Mouse (Mus musculus) heart, embryonic 14.5 days (tissue): ENCODE results near the gene Gria1. TPM values are rescaled to one million over a fixed set of nuclear protein-coding genes. Genes with fewer than 3 reads are reported as not detected.

Experiments
- ATAC-seq: fragments of 200-750 bp; cut with Nextera tagmentation; 2 replicates; pipeline ENCODE4 v1.8.0; 2017; ENCODE audit warnings: low read depth, moderate TSS enrichment; ENCODE audit not compliant: insufficient number of reproducible peaks, insufficient read depth, low FRiP score
- H3K27ac ChIP-seq, 2 experiments: fragments of 200-500 bp in 1 of 2; fragments of 300-500 bp in 1 of 2; sonication (generic) in 1 of 2; replicated peaks in 1 of 2; 2 replicates each; pipeline ENCODE4 v1.5.1; 2012 to 2014; ENCODE audit warnings: low read depth in 2 of 2, low read length in 2 of 2, control low read depth in 1 of 2, mild to moderate bottlenecking in 1 of 2, mixed read lengths in 1 of 2; ENCODE audit not compliant: control insufficient read depth in 1 of 2, insufficient read depth in 1 of 2
- H3K27me3 ChIP-seq: fragments of 300-500 bp; sonication (generic); 2 replicates; pipeline ENCODE4 v1.6.1; 2014; ENCODE audit warnings: mild to moderate bottlenecking, low read length, control low read depth; ENCODE audit not compliant: control insufficient read depth, insufficient read depth
- H3K36me3 ChIP-seq: fragments of 300-500 bp; sonication (generic); 2 replicates; pipeline ENCODE4 v1.6.1; 2014; ENCODE audit warnings: mild to moderate bottlenecking, control low read depth, low read length, mixed read lengths; ENCODE audit not compliant: control insufficient read depth, insufficient read depth
- H3K4me1 ChIP-seq, 2 experiments: fragments of 200-500 bp in 1 of 2; fragments of 300-500 bp in 1 of 2; sonication (generic) in 1 of 2; 2 replicates each; pipeline ENCODE4 v1.6.1; 2012 to 2014; ENCODE audit warnings: low read length in 2 of 2, control low read depth in 1 of 2, mixed read lengths in 1 of 2; ENCODE audit not compliant: control insufficient read depth in 2 of 2, insufficient read depth in 2 of 2
- H3K4me2 ChIP-seq: fragments of 300-500 bp; sonication (generic); 2 replicates; pipeline ENCODE4 v1.6.1; 2014; ENCODE audit warnings: mild to moderate bottlenecking, low read length
- H3K4me3 ChIP-seq, 2 experiments: fragments of 200-500 bp in 1 of 2; fragments of 300-500 bp in 1 of 2; sonication (generic) in 1 of 2; 2 replicates each; pipeline ENCODE4 v1.5.1; 2012 to 2014; ENCODE audit warnings: low read length in 2 of 2, mild to moderate bottlenecking in 2 of 2, control low read depth in 1 of 2, low read depth in 1 of 2, moderate library complexity in 1 of 2; ENCODE audit not compliant: control insufficient read depth in 1 of 2, insufficient read depth in 1 of 2
- H3K9ac ChIP-seq: fragments of 300-500 bp; sonication (generic); 2 replicates; pipeline ENCODE4 v1.6.1; 2014; ENCODE audit warnings: mild to moderate bottlenecking, low read length
- H3K9me3 ChIP-seq: fragments of 300-500 bp; sonication (generic); 2 replicates; pipeline ENCODE4 v1.6.1; 2016; ENCODE audit warnings: low read length, control low read depth; ENCODE audit not compliant: control insufficient read depth
- WGBS: fragments of 180-500 bp; shearing (Covaris S2); extraction: QIAGEN DNeasy Blood & Tissue Kit; methylation state at CpG from one replicate; pipeline ENCODE4 v1.1.7; 2014; 5-methylcytosine and 5-hydroxymethylcytosine counted together
- polyA plus RNA-seq: library from polyadenylated mRNA; unstranded; fragments of >200 nt; fragmentation: Nextera tagmentation; extraction: Ambion mirVana; gene quantifications from 2 replicates; pipeline ENCODE4 v1.2.1, GENCODE M21; 2014

Gene Gria1
- polyA plus RNA-seq, 1 experiment from 2014 or later, result 5.9 TPM

DNA sequence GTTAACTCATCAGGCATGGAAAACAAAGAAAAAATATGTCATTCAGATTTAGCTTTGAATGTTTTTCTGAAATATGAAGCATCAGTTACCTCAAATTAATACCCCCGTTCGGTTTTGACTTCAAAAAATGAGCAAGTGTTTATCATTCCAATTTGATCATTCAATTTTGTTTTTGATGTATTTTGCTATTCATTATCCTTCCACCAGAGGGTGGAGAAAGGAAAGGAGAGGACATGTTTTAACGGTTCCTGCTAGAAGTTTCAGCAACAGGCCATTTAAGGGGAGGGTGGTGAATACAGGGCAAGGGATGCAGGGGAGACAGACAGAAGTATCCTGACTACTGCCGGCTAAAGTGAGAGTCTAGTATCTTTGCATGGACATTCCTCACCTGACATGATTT lies 7.3 kb downstream of the Gria1 start:
- no peak for ATAC-seq
- Histone ChIP-seq H3K36me3 (no peaks in the 10 kb centered on the region), H3K9ac (no peak overlapping the region), H3K4me3 (no peak overlapping the region), H3K27ac (no peak overlapping the region), H3K4me2 (no peak overlapping the region), H3K4me1 (peaks cover 2 to 11% of the 10 kb centered on the region in 2 experiments; a peak in 1 of 4 replicates), H3K27me3 (no peaks in the 10 kb centered on the region), H3K9me3 (no peaks in the 10 kb centered on the region)
- WGBS, result 73% methylated on average over 4 of the region's 4 CpGs

GRCm38 (mm10) chr11:57022400-57022799 lies 11.2 kb downstream of the Gria1 start:
- Histone ChIP-seq H3K9ac (no peak overlapping the region), H3K27ac (no peak overlapping the region), H3K4me3 (no peak overlapping the region), H3K4me1 (peaks cover 1 to 6% of the 10 kb centered on the region in 2 experiments; a peak in 1 of 4 replicates), H3K4me2 (no peak overlapping the region), H3K9me3 (no peaks in the 10 kb centered on the region), H3K27me3 (no peaks in the 10 kb centered on the region), H3K36me3 (no peaks in the 10 kb centered on the region)
- no peak for ATAC-seq
- 61% methylated on average over 4 of the region's 4 CpGs for WGBS

DNA sequence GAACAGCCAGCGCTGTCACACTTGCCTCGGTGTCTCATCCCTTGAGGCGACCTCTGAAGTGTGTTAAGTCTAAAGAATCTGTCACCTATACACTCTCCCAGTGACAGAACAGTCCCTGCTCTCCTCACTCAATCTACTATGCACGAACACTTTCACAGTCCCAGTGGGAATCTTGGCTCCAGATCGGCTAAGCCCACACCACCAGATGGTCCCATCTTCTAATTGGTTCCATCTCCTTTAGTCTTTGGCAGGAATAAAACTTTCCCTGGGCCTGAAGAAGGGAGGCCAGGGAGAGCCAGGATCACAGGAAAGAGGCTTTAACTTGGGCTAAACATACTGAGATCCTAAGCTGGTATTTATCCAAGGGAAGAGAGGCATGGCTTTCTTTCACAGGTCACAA lies 19.3 kb downstream of the Gria1 start:
- Histone ChIP-seq H3K4me3 (no peak overlapping the region), H3K27ac (no peak overlapping the region), H3K4me1 (no peaks in the 10 kb centered on the region), H3K4me2 (no peak overlapping the region), H3K9me3 (no peaks in the 10 kb centered on the region), H3K36me3 (no peaks in the 10 kb centered on the region), H3K27me3 (no peaks in the 10 kb centered on the region), H3K9ac (no peak overlapping the region)
- no peak for ATAC-seq
- WGBS, result 49% methylated on average over 5 of the region's 5 CpGs

- Histone ChIP-seq H3K27me3 (no peaks in the 10 kb centered on the region), H3K4me2 (no peak overlapping the region), H3K36me3 (no peaks in the 10 kb centered on the region), H3K9me3 (no peaks in the 10 kb centered on the region), H3K4me3 (no peak overlapping the region), H3K9ac (no peak overlapping the region), H3K4me1 (peaks cover 0 to 6% of the 10 kb centered on the region in 2 experiments; a peak in 1 of 4 replicates), H3K27ac (no peak overlapping the region)
- 35% methylated on average over 7 of the region's 7 CpGs for WGBS
- ATAC-seq, result no peak
These were observed 27.6 kb downstream of the Gria1 start for GRCm38 (mm10) chr11:57038807-57039206.

GRCm38 (mm10) chr11:57039306-57039705 lies 28.1 kb downstream of the Gria1 start:
- H3K27me3 ChIP-seq, result no peaks in the 10 kb centered on the region
- peaks cover 0 to 6% of the 10 kb centered on the region in 2 experiments; a peak in 1 of 4 replicates for H3K4me1 ChIP-seq
- no peak for ATAC-seq
- H3K9ac ChIP-seq, result no peak overlapping the region
- no peaks in the 10 kb centered on the region for H3K9me3 ChIP-seq
- H3K4me2 ChIP-seq, result no peak overlapping the region
- no peak overlapping the region for H3K4me3 ChIP-seq
- 86% methylated on average over 8 of the region's 8 CpGs for WGBS
- H3K27ac ChIP-seq, result no peak overlapping the region
- H3K36me3 ChIP-seq, result no peaks in the 10 kb centered on the region

DNA sequence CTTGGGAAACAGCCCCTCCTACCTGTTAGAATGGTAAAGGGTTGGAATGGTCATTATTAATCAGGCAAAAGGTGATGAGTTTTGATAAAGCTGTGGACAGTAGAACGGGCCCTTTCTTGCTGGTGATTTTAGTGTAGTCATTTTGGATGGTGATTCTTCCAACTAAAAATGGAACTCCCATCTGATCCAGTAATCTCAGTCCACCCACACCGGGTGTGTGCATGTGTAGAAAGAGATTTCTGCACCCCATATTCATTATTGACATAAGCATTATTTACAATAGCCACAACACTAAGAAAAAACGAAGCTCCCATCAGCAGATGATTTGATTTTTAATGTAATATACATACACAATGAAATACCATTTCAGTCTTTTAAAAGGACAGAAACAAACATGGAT lies 30.9 kb downstream of the Gria1 start:
- Histone ChIP-seq H3K4me3 (no peak overlapping the region), H3K4me1 (peaks cover 0 to 6% of the 10 kb centered on the region in 2 experiments; a peak in 1 of 4 replicates), H3K27ac (no peak overlapping the region), H3K36me3 (no peaks in the 10 kb centered on the region), H3K9ac (no peak overlapping the region), H3K27me3 (no peaks in the 10 kb centered on the region), H3K9me3 (no peaks in the 10 kb centered on the region), H3K4me2 (no peak overlapping the region)
- no peak for ATAC-seq
- 58% methylated on average over 3 of the region's 3 CpGs for WGBS

GRCm38 (mm10) chr11:57044146-57044545 lies 33.0 kb downstream of the Gria1 start:
- no peaks in the 10 kb centered on the region for H3K27me3 ChIP-seq
- no peaks in the 10 kb centered on the region for H3K9me3 ChIP-seq
- H3K4me2 ChIP-seq, result no peak overlapping the region
- no peaks in the 10 kb centered on the region for H3K4me1 ChIP-seq
- no peaks in the 10 kb centered on the region for H3K36me3 ChIP-seq
- no peak for ATAC-seq
- H3K27ac ChIP-seq, result no peak overlapping the region
- no peak overlapping the region for H3K9ac ChIP-seq
- 74% methylated on average over 5 of the region's 5 CpGs for WGBS
- H3K4me3 ChIP-seq, result no peak overlapping the region
